Mouse (Mus musculus) MEL (cell line): ENCODE data around the gene Pttg1ip. TPM values are rescaled to one million over a fixed set of nuclear protein-coding genes. Genes with fewer than 3 reads are reported as not detected.

Experiments used
- DNase-seq: peaks from one replicate; pipeline ENCODE4 v3.0.0; 2011; ENCODE audit warnings: low read depth, low spot score
- H3K27ac ChIP-seq: 2 replicates; pipeline ENCODE4 v1.5.1; 2012; ENCODE audit warnings: low read depth, mild to moderate bottlenecking, control low read depth, low read length, moderate library complexity; ENCODE audit not compliant: control insufficient read depth
- H3K27me3 ChIP-seq, 2 experiments: fragments of 150-350 bp in 1 of 2; sonication (generic) in 1 of 2; 2 replicates each; pipeline ENCODE4 v1.6.1; 2012; ENCODE audit warnings: low read length in 2 of 2, mild to moderate bottlenecking in 2 of 2, improper control_type of control experiment in 1 of 2, moderate library complexity in 1 of 2; ENCODE audit not compliant: insufficient read depth in 2 of 2, control insufficient read depth in 1 of 2
- H3K36me3 ChIP-seq, 2 experiments: 2 replicates each; pipeline ENCODE4 v1.6.1; 2012 to 2014; ENCODE audit warnings: low read length in 2 of 2, improper control_type of control experiment in 1 of 2, inconsistent platforms in 1 of 2, mild to moderate bottlenecking in 1 of 2; ENCODE audit not compliant: insufficient read depth in 2 of 2, control insufficient read depth in 1 of 2
- H3K4me1 ChIP-seq, 2 experiments: fragments of 150-350 bp in 1 of 2; sonication (generic) in 1 of 2; 2 replicates each; pipeline ENCODE4 v1.6.1; 2012; ENCODE audit warnings: low read length in 2 of 2, improper control_type of control experiment in 1 of 2, mild to moderate bottlenecking in 1 of 2; ENCODE audit not compliant: insufficient read depth in 2 of 2, control insufficient read depth in 1 of 2
- H3K4me3 ChIP-seq, 2 experiments: fragments of 150-350 bp in 1 of 2; sonication (generic) in 1 of 2; 2 replicates each; pipeline ENCODE4 v1.5.1; 2012; ENCODE audit warnings: low read depth in 2 of 2, low read length in 2 of 2, mild to moderate bottlenecking in 2 of 2, moderate library complexity in 2 of 2, control low read depth in 1 of 2, improper control_type of control experiment in 1 of 2; ENCODE audit not compliant: control insufficient read depth in 1 of 2, insufficient read depth in 1 of 2
- H3K79me2 ChIP-seq: 2 replicates; pipeline ENCODE4 v1.6.1; 2012; ENCODE audit warnings: mild to moderate bottlenecking, low read length, moderate library complexity; ENCODE audit not compliant: control insufficient read depth, poor library complexity, insufficient read depth
- H3K9ac ChIP-seq: 2 replicates; pipeline ENCODE4 v1.6.1; 2012; ENCODE audit warnings: low read depth, mild to moderate bottlenecking, control low read depth, low read length, moderate library complexity; ENCODE audit not compliant: control insufficient read depth, poor library complexity, severe bottlenecking
- H3K9me3 ChIP-seq: fragments of 150-350 bp; sonication (generic); replicated peaks from 2 replicates; pipeline ENCODE4 v1.6.1; 2012; ENCODE audit warnings: mild to moderate bottlenecking, low read length, improper control_type of control experiment, moderate library complexity; ENCODE audit not compliant: insufficient read depth
- BHLHE40 ChIP-seq: IDR thresholded peaks from 2 replicates; pipeline ENCODE4 v1.6.1; 2012; ENCODE audit warnings: low read depth, mild to moderate bottlenecking, inconsistent platforms, low read length, improper control_type of control experiment, borderline replicate concordance
- E2F4 ChIP-seq: IDR thresholded peaks from 2 replicates; pipeline ENCODE4 v1.6.1; 2011; ENCODE audit warnings: low read depth, low read length, improper control_type of control experiment, borderline replicate concordance
- ELF1 ChIP-seq: IDR thresholded peaks from 2 replicates; pipeline ENCODE4 v1.6.1; 2014; ENCODE audit warnings: low read depth, mild to moderate bottlenecking, inconsistent platforms, low read length, improper control_type of control experiment, moderate library complexity
- EP300 ChIP-seq, 2 experiments: IDR thresholded peaks; 2 replicates each; pipeline ENCODE4 v1.6.1; 2011; ENCODE audit warnings: improper control_type of control experiment in 2 of 2, low read length in 2 of 2, low read depth in 1 of 2, mild to moderate bottlenecking in 1 of 2
- JUND ChIP-seq: IDR thresholded peaks from 2 replicates; pipeline ENCODE4 v1.6.1; 2011; ENCODE audit warnings: low read depth, mild to moderate bottlenecking, improper control_type of control experiment, low read length
- KAT2A ChIP-seq: conservative IDR thresholded peaks from 2 replicates; pipeline ENCODE4 v1.6.1; 2012; ENCODE audit warnings: low read depth, low read length, improper control_type of control experiment, inconsistent platforms
- MAZ ChIP-seq: IDR thresholded peaks from 2 replicates; pipeline ENCODE4 v1.6.1; 2012; ENCODE audit warnings: low read depth, mild to moderate bottlenecking, inconsistent platforms, low read length, improper control_type of control experiment
- MEF2A ChIP-seq: IDR thresholded peaks from 2 replicates; pipeline ENCODE4 v1.6.1; 2014; ENCODE audit warnings: low read depth, mild to moderate bottlenecking, inconsistent platforms, low read length, improper control_type of control experiment; ENCODE audit not compliant: poor library complexity, insufficient replicate concordance, severe bottlenecking; ENCODE audit errors: extremely low read depth
- MYB ChIP-seq: IDR thresholded peaks from 2 replicates; pipeline ENCODE4 v1.6.1; 2011; ENCODE audit warnings: mild to moderate bottlenecking, low read depth, low read length, improper control_type of control experiment
- MYC ChIP-seq: IDR thresholded peaks from 2 replicates; pipeline ENCODE4 v1.6.1; 2011; ENCODE audit warnings: low read depth, mild to moderate bottlenecking, low read length, improper control_type of control experiment, moderate library complexity
- NELFE ChIP-seq: IDR thresholded peaks from 2 replicates; pipeline ENCODE4 v1.6.1; 2011; ENCODE audit warnings: low read depth, low read length, improper control_type of control experiment
- POLR2A ChIP-seq, 2 experiments: IDR thresholded peaks; 2 replicates each; pipeline ENCODE4 v1.6.1; 2011 to 2012; ENCODE audit warnings: low read length in 2 of 2, mild to moderate bottlenecking in 2 of 2, control low read depth in 1 of 2, improper control_type of control experiment in 1 of 2, low read depth in 1 of 2, moderate library complexity in 1 of 2; ENCODE audit not compliant: control insufficient read depth in 1 of 2, insufficient read depth in 1 of 2, poor library complexity in 1 of 2
- POLR2AphosphoS5 ChIP-seq: IDR thresholded peaks from 2 replicates; pipeline ENCODE4 v1.6.1; 2012; ENCODE audit warnings: low read depth, borderline replicate concordance, mild to moderate bottlenecking, inconsistent platforms, low read length, moderate library complexity, mixed read lengths
- RCOR1 ChIP-seq: IDR thresholded peaks from 2 replicates; pipeline ENCODE4 v1.6.1; 2012; ENCODE audit warnings: low read depth, mild to moderate bottlenecking, inconsistent platforms, low read length, improper control_type of control experiment
- SMC3 ChIP-seq: IDR thresholded peaks from 2 replicates; pipeline ENCODE4 v1.6.1; 2011; ENCODE audit warnings: low read depth, low read length, improper control_type of control experiment
- UBTF ChIP-seq: IDR thresholded peaks from 2 replicates; pipeline ENCODE4 v1.6.1; 2012; ENCODE audit warnings: low read depth, mild to moderate bottlenecking, inconsistent platforms, low read length, improper control_type of control experiment, moderate library complexity, borderline replicate concordance; ENCODE audit not compliant: insufficient read depth
- USF2 ChIP-seq, 2 experiments: IDR thresholded peaks; 2 replicates each; pipeline ENCODE4 v1.6.1; 2011 to 2012; ENCODE audit warnings: improper control_type of control experiment in 2 of 2, low read length in 2 of 2, borderline replicate concordance in 1 of 2, inconsistent platforms in 1 of 2, low read depth in 1 of 2, mild to moderate bottlenecking in 1 of 2; ENCODE audit not compliant: insufficient read depth in 1 of 2
- ZMIZ1 ChIP-seq: IDR thresholded peaks from 2 replicates; pipeline ENCODE4 v1.6.1; 2012; ENCODE audit warnings: low read depth, mild to moderate bottlenecking, inconsistent platforms, low read length, improper control_type of control experiment, moderate library complexity
- polyA plus RNA-seq, 2 experiments: library from polyadenylated mRNA; stranded (reverse) in 1 of 2; unstranded in 1 of 2; fragments of >175 nt in 1 of 2; fragments of >200 nt in 1 of 2; gene quantifications; 2 replicates each; pipeline versions ENCODE4 v1.2.1 to v1.2.4; 2012; ENCODE audit warnings: low replicate concordance in 2 of 2, low read depth in 1 of 2; ENCODE audit not compliant: insufficient read length in 2 of 2, insufficient read depth in 1 of 2, missing spikeins in 1 of 2
- total RNA-seq: library from RNA; depleted of rRNA; stranded (reverse); fragments of 300-350 nt; gene quantifications from 2 replicates; pipeline ENCODE4 v1.2.3, GENCODE M21; 2012

Pttg1ip gene
- total and polyA plus RNA-seq, 3 experiments, result 50.4 to 53.1 TPM; not detected in 1

DNA sequence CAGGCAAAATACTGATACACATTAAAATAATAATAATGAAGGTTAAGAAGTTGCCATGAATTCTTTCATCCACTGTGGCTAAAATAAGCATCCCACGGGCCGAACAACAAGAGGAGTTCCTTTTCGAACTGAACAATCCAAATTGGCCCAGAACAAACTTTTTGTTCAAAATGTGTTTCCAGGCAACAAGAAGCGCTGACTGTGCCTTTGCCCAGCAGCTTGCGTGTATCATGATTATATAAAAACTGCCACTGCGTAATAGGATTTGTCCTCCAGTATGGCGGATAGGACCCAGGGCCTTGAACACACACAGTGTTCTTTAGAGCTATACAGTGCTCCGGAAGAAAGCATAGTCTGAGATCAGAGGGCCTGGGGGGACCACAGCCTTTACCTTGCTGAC is 27.1 kb downstream of the Pttg1ip start:
- no peaks in the 10 kb centered on the region for H3K9me3 ChIP-seq
- peaks cover 6 to 26% of the 10 kb centered on the region in 2 experiments; a peak in 3 of 4 replicates for H3K4me1 ChIP-seq
- H3K27me3 ChIP-seq, result no peaks in the 10 kb centered on the region
- peaks cover 31% of the 10 kb centered on the region for H3K79me2 ChIP-seq
- H3K4me3 ChIP-seq, result no peak overlapping the region
- TF ChIP-seq RCOR1 (no peak), UBTF (no peak), POLR2AphosphoS5 (no peak), MYC (no peak), ZMIZ1 (no peak), SMC3 (no peak), MAZ (no peak), USF2 (IDR thresholded peaks at IDR 0.05; ENCODE audit: borderline replicate concordance in 1 of 2, insufficient read depth in 1 of 2, low read depth in 1 of 2, low read length in 2 of 2) (no peak)
- no peak overlapping the region for H3K27ac ChIP-seq
- H3K9ac ChIP-seq, result no peak overlapping the region
- H3K36me3 ChIP-seq, result peaks cover 13 to 21% of the 10 kb centered on the region in 2 experiments
- DNase-seq, result no peak

- no peak for DNase-seq
- H3K36me3 ChIP-seq, result peaks cover 19 to 23% of the 10 kb centered on the region in 2 experiments
- H3K27me3 ChIP-seq, result no peaks in the 10 kb centered on the region
- H3K79me2 ChIP-seq, result peaks cover 31% of the 10 kb centered on the region
- H3K9ac ChIP-seq, result no peak overlapping the region
- H3K9me3 ChIP-seq, result no peaks in the 10 kb centered on the region
- no peak overlapping the region for H3K27ac ChIP-seq
- TF ChIP-seq POLR2AphosphoS5 (no peak), JUND (no peak), BHLHE40 (no peak), MYB (no peak), KAT2A (no peak), MEF2A (no peak), E2F4 (no peak), POLR2A (IDR thresholded peaks at IDR 0.05; ENCODE audit: control insufficient read depth in 1 of 2, insufficient read depth in 1 of 2, low read depth in 1 of 2, low read length in 2 of 2, poor library complexity in 1 of 2) (no peak), EP300 (IDR thresholded peaks at IDR 0.05; ENCODE audit: low read depth in 1 of 2, low read length in 2 of 2) (no peak), ELF1 (no peak), MAZ (no peak), NELFE (no peak)
- peaks cover 5 to 16% of the 10 kb centered on the region in 2 experiments; a peak in 3 of 4 replicates for H3K4me1 ChIP-seq
- no peak overlapping the region for H3K4me3 ChIP-seq
Measured at GRCm38 (mm10) chr10:77610221-77610961, 28.9 kb downstream of the Pttg1ip start.
